Mouse (Mus musculus): ENCODE data around the gene Nedd4. TPM values are rescaled to one million over a fixed set of nuclear protein-coding genes. Genes with fewer than 3 reads are reported as not detected.
A peak's percentile ranks its signal among the peaks of the same experiment; 100 is the strongest.

Gene Nedd4
- total RNA-seq, 2 experiments from 2014 or later = 266 to 284 TPM

DNA sequence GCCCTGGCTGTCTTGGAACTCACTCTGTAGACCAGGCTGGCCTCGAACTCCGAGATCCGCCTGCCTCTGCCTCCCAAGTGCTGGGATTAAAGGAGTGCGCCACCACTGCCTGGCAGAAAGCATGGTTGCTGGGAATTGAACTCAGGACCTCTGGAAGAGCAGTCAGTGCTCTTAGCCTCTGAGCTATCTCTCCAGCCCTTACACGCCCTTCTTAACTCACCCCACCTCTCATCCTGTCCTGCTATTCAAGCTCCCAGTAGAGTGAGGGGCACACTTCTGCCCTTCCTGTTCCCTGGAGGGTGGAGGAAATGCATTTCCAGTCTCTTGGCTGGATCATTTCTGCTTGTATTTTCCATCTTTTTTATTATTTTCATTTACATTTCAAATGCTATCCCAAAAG is 15.5 kb downstream of the Nedd4 start:
- DNase-seq (ENCODE audit: low spot score) = no peak

DNA sequence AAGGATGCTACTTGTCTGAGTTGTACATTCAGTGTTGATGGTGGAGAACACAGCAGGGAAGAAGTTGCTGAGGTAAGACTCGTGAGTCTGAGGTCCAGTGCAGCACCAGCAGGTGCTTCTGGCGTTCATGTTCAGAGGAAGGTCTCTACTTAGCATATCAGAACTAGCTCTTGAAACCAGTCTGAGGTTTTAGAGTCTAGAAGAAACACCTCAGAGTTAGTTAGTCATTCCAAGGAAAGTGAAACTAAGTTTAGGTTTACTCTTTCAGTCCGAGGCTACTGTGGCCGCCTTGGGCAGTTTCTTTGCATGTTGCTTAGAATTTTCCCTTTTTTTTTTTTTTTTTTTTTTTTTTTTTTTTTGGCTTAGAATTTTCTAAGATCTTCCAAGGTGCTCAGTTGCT is 16.6 kb downstream of the Nedd4 start:
- DNase-seq (ENCODE audit: low spot score) = no peak

DNA sequence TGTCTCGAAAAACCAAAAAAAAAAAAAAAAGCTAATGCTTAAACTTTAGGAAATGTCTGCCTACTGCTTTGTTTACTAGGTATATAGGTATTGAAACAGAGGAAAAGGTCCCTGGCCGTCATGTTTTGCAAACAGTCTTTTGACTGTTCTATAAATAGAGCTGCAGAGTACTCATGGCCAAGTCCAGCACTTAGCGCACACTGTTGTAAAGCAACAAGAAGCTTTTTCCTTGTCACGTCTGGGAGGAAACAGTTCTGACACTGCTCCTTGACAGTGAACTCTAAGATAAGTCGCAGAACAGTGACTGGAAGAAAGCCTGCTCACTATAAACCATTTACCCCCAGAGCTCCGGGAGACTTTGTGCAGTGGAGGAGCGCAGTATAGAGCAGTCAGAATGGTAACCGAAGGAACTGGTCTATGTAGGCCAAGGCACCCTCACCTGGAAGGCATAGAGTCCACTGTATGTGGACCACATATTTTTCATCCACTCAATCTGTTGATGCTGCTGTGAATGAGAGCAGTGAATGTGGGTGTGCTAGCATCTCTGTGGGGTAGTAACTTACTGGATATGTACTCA is 19.6 kb downstream of the Nedd4 start:
- DNase-seq (ENCODE audit: low spot score) = no peak

DNA sequence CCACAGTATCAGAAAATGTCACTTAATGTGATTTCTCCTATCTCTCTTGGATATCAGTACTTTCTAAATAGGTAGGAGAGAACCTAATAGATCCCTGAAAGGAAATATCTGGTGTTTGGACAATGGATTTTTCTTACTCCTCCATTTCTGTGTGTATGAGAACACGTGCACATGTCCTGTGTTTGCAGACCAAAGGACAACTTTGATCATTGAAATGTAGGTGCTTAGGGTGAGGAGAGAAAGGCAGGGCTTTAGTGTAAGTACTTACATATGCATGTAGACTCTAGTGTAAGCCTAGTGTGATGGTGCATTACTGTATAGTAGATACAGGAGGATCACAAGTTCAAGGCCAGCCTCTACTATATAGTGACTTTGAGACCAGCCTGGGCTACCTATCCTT is 21.1 kb downstream of the Nedd4 start:
- DNase-seq (ENCODE audit: low spot score) = no peak

- DNase-seq (ENCODE audit: low spot score) = no peak
Observed at GRCm38 (mm10) chr9:72685231-72685630, 23.1 kb downstream of the Nedd4 start.

DNA sequence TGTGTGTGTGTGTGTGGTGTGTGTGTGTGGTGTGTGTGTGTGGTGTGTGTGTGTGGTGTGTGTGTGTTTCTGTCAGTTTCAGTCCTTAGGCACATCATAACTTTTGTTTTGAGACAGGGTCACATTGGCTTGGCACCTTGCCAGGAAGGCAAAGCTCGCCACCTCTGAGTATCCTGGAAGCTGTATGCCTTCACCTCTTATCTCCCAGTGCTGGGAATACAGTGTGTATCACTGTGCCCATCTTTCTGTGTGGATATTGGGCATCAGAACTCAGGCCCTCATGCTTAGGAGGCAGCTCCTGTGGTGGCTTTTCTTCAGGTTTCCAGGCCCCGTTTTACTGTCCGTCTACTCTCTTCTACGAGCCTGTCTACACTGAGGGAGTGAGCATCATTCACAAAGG is 24.4 kb downstream of the Nedd4 start:
- DNase-seq (ENCODE audit: low spot score) = no peak

- no peak for DNase-seq (ENCODE audit: low spot score)
Observed at GRCm38 (mm10) chr9:72689522-72689921, 27.4 kb downstream of the Nedd4 start.

DNA sequence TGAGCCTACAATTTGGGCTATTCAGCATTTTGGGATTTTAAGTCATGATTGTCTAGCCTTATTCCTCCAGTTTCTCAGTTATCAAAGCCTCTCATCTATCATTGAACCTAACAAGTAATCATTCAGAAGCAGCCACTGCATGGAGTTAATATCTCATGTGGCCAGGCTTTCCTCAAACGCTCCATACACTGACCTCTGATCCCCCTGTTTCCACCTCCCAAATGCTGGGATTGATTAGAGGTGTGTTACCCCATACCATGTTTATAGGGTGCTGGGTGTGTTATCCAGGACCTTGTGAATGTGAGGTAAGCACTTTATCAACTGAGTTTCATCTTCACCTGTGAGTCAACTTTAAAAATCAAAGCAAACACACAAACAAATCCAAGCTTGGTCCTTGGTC is 28.7 kb downstream of the Nedd4 start:
- DNase-seq (ENCODE audit: low spot score) = no peak

DNA sequence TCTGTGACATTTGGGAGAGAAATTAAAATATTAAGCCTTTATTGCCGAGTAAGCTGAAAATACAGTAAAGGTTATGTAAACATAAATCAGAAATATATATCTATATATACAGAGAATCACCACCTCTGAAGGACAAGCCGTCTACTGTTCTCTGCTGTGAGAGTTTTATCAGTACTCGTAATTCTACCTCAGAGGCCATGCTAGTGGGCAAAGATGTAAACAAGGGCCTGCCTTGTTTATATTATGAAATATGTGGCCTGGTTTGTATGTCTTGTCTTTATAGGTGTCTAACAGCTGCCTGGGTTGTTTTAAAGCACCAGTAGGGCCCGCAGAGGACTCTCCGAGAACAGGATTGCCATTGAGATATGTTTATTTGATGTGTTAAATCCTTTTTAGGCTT is 29.8 kb downstream of the Nedd4 start:
- DNase-seq (ENCODE audit: low spot score) = no peak

DNA sequence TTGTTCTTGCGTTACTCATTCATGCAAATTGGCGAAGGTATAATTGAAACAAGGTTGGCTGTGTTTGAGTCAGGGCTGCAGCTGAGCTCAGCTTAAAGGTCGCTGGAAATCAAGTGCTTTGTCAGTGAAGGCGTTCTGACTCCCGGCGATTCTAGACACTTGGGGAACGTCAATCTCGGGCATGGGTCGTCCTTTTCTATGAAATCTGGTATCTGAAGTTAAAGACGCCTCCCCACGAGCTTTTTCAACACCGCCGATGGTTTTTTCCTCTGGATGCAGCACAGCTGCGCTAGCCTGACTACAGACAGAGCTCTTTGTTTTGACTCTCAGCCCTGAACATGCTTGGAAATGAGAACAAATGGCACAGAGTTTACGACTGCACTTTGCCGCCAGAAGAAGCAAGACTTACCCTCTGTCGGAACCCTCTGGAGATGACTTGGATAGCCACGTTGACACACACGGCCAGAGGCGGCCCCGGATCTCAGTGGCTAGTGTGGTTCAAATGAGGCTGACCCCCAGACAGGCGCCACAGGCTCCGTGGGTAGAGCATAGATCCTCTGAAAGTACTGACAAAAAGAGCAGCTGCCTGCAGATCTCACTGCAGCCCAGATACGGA is 31.0 kb downstream of the Nedd4 start:
- peak; percentile 52 for DNase-seq (ENCODE audit: low spot score)

- DNase-seq (ENCODE audit: low spot score) = no peak
Observed at GRCm38 (mm10) chr9:72693861-72694260, 31.7 kb downstream of the Nedd4 start.

GRCm38 (mm10) chr9:72696508-72696907 is 34.4 kb downstream of the Nedd4 start:
- DNase-seq (ENCODE audit: low spot score) = peak; percentile 75

DNA sequence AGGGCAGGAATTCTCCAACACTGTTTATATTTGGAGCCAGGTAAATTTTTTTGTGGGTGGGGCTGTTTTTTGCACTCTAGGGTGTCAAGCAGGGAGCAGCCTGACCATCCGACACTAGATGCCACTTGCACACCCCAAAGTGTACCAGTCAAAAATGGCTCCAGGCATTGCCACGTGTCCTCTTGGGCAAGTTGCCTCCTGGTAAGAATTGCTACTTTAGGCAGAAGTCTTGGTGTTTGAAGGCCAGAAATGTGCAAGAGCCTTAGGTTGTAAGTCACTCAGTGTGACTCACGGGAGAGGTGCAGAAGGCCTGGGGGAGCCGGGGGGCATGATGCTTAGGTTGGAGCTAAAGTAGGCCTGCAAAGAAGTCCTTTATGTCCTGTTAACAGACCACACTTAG is 35.6 kb downstream of the Nedd4 start:
- peak; percentile 64 for DNase-seq (ENCODE audit: low spot score)

DNA sequence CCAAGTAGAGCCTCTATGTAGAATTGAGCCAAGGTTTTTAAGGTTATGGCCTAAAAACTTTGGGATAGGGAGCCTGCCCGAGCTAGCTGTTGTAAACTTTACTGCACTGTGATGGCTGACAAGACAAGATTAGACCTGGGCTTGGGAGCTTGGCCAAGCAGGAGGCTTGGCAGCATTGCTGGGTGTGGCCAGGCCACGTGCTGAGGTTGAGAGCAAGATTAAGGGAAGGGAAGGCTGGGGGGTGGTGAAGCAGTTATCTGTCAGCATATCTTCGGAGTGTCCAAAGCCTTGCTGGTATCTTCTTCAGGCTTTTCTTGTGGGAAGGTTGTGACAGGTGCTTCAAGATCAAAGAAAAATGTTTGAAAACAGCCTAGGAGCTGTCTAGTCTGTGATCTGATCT is 37.6 kb downstream of the Nedd4 start:
- DNase-seq (ENCODE audit: low spot score) = peak; percentile 88

- DNase-seq (ENCODE audit: low spot score) = no peak
Observed at GRCm38 (mm10) chr9:72701441-72701840, 39.3 kb downstream of the Nedd4 start.

DNA sequence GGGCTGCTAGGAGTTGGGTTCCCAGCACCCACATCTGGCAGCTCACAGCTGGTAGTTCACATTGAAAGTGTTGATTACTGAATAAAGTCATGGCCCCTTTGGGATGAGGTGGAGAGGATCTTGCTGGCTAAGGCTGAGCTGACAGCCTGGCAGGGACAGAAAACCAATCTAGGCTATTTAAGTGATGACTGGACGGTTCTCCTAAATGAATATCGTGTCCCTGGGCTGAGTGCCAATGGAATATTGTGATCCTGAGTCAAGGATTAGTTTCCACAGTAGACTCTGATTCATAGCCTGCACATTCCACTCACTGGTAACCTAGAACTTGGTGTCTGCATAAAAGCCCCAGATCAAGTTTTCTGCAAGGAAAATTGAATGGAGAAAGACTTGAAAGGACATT is 39.9 kb downstream of the Nedd4 start:
- peak; percentile 95 for DNase-seq (ENCODE audit: low spot score)

DNA sequence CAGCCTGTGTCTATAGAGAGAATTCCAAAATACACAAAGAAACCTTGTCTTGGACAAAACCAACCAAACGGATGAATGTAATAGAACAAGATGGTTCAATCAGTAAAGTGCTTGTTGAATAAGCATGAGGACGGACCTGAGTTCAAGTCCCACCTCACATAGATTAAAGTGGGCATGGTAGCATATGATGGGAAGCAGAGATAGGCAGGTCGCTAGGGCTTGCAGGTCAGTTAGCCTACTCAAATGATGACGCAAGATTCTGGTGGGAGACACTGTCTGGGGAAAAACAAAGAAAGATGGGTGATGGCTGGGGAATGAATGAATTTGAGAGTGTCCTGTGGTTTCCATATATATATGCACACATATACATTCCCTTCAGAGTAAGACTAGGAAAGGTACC is 41.0 kb downstream of the Nedd4 start:
- DNase-seq (ENCODE audit: low spot score) = no peak

DNA sequence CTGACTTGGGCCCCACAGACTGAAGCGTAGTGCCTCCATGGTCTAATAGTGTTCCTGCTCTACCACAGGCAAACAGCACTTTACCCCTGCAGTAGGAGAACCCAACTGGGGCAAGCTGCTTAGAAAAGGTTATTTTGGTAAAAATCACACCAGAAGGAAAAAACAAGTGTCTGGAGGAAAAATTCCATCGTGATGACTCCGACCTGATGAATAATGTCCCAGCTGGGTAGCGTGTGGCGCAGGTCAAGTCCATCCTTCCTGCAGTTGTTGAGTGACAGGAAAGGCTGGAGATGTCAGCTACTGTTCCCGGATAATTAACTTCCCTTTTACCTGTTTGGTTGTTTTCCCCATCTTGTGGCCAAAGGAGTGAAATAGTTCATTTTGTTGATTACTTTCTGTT is 41.6 kb downstream of the Nedd4 start:
- no peak for DNase-seq (ENCODE audit: low spot score)

DNA sequence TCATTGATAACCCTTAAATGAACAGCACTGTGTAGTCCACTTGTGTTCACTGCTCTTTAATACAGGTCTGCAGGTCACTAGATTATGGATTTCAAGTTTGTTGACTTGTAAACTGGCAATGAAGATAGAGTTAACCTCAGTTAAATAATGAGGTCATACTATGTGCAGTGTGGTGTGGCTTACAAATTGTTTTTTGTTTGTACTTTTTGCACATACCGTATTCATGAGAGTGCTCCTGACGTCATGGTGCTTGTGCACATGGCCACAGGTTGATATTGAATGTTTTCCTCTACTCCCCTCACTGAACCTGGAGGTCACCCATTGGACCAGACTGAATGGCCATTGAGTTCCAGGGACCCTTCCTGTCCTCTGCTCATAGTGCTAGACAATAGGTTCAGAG is 43.1 kb downstream of the Nedd4 start:
- no peak for DNase-seq (ENCODE audit: low spot score)

DNA sequence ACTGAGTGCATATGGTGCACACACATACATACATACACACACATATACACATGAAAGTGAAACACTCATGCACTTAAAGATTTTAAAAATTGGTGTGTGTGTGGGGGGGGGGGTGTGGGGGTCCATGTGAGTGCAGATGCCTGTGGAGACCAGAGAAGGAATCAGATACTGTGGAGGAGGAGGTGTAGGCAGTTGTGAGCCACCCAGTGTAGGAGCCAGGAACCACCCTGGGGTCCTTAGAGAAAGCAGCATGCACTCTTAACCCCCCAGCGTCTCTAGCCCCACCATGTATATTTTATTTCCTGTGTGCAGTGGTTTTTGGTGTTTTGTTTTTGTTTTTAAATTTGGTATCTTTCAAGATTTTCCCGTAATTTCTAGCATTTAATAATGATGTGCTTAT is 45.9 kb downstream of the Nedd4 start:
- no peak for DNase-seq (ENCODE audit: low spot score)

DNA sequence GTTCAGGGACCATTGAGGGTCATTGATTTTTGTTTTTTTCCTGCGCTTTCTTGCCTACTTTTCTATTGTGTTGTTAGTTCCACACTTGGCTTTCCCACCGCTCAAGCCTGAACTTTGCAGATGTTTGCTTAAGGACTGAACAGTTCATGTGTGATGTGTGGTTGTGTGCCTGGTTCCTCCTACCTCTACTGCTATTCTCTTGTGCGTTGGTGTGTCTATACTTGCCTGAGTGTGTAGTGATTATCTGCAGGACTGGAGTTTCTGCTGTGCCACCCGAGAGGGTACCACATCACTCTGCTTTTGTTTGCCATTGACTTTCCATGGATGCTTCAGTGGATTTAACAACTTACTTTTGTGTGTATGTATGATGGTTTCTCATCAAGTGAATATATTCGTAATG is 46.5 kb downstream of the Nedd4 start:
- DNase-seq (ENCODE audit: low spot score) = no peak

DNA sequence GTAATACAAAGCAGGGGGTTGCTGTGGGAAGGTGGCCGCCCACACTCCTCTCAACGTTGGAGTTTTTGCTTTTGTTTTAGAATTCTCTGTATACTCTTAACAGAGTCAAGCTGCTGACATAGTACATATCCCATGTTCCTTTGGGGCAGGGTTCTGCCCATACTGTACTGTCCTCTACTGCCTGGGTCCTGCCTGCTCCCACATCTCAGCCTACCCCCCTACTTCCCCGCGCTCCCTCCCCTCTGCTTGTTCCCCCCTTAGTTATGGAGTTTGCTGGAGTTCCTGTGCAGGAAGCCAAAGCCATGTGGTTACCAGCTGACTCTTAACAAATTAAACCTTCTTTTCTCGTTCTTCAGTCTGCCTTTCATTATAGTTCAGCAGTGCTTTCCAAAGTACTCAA is 47.9 kb downstream of the Nedd4 start:
- no peak for DNase-seq (ENCODE audit: low spot score)

- DNase-seq (ENCODE audit: low spot score) = peak; percentile 83
Observed at GRCm38 (mm10) chr9:72714945-72715344, 52.8 kb downstream of the Nedd4 start.

DNA sequence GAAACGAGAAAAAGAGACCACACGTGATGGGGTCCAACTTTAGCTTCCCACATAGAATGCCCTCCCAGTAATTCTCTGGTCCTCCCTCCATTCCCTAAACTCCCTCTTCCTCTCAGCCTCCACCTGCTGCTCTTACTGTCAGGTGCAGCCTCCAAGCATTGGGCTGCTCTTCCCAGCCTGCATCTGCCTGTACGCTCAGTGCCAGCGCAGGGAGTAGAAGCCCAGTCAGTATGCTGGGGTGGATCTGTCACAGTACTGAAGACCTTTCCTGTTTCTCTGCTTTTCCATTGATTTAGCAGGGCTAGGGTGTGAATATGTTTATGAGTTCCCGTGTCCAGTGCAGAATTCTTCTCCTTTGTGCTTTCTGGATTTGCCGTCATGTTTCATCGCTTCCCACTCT is 54.1 kb downstream of the Nedd4 start:
- no peak for DNase-seq (ENCODE audit: low spot score)
